Mouse (Mus musculus): ENCODE measurements around the gene Fsd2. TPM values are rescaled to one million over a fixed set of nuclear protein-coding genes. Genes with fewer than 3 reads are reported as not detected.
A peak's percentile ranks its signal among the peaks of the same experiment; 100 is the strongest.

Gene Fsd2
- polyA plus RNA-seq (2015; fragmentation: Nextera tagmentation; extraction: Ambion mirVana): 0.12 and 0.29 TPM in 2 replicates

DNA sequence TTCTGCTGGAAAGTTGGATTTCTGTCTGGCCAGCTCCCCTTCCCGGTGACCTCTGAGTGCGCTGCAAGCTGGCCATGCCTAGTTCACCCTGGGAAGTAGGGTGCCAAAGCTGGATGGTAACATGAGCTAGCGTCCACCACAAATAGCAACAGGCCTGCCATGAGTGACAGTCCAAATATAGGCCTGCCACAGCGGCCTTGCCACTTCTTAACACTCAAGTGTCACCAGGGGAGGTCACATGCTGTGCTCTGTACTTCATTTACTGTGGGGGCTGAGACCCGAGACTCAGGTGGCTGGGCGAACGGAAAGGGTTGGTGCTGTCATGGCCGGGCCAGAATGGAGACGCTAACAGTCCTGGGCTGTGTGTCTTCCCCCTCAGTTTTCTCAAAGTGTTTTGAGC lies at the start of gene Fsd2:
TSS of gene Fsd2 (minus strand) at position 53 of the 400 bp plus-strand sequence.
- no peaks in the 10 kb centered on the region for H3K9me3 ChIP-seq
- H3K27me3 ChIP-seq: no peaks in the 10 kb centered on the region
- no peak within 1 kb of the TSS for H3K4me2 ChIP-seq
- peaks cover 5% of the 10 kb centered on the region for H3K4me1 ChIP-seq (replicated peaks)
- no peak for ATAC-seq (ENCODE audit: low FRiP score, low read depth)
- no peaks in the 10 kb centered on the region for H3K36me3 ChIP-seq
- H3K27ac ChIP-seq (replicated peaks): no peak within 1 kb of the TSS
- H3K4me3 ChIP-seq: no peak within 1 kb of the TSS
- H3K9ac ChIP-seq: no peak within 1 kb of the TSS
- WGBS: 79% methylated on average over 9 of the region's 9 CpGs

GRCm38 (mm10) chr7:81615031-81615430 lies 48.3 kb upstream of the Fsd2 start:
- no peaks in the 10 kb centered on the region for H3K9me3 ChIP-seq
- no peak overlapping the region for H3K4me3 ChIP-seq
- no peak overlapping the region for H3K4me2 ChIP-seq
- WGBS: 56% methylated on average over 9 of the region's 9 CpGs
- no peak overlapping the region for H3K27ac ChIP-seq (replicated peaks)
- no peak for ATAC-seq (ENCODE audit: low FRiP score, low read depth)
- no peaks in the 10 kb centered on the region for H3K27me3 ChIP-seq
- no peaks in the 10 kb centered on the region for H3K4me1 ChIP-seq (replicated peaks)
- H3K9ac ChIP-seq: no peak overlapping the region
- H3K36me3 ChIP-seq: no peaks in the 10 kb centered on the region

DNA sequence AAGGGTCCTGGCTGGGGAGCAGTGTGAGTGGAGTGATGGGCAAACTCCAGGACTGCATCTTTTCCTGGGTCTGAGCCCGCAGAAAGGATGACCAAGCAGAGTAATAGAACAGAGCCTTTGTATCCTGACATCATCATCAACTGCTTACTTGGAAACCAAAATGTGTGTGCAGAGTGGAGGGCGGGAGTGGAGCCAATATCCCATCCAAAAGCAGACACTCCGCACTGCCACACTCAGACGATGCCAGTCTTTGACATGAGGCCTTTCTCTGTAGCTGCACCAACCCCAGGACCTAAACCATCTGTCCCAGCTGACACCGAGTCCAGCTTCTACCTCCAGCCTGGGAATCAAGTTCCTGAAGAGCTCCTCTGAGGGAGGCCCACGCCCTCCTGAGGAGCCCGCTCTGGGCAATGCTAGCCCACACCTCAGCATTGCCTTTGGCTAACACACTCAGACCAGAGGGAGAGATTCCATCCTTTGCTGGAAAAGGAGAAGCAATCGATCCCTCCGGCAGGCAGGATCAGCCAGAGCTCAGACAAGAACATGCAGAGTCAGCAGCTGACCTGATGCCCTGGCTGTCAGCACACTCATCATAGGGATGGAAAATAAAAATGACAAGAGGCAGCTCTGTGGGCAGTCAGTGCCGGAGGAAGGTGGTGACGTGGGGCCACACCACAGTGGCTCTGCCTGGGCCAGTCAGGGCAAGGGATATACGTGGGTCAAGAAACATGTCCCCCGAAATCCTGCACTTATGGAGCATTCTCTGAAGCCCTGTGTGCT lies 46.3 kb upstream of the Fsd2 start:
- Histone ChIP-seq H3K4me1 (replicated peaks) (no peaks in the 10 kb centered on the region), H3K9ac (no peak overlapping the region), H3K27ac (replicated peaks) (no peak overlapping the region), H3K36me3 (no peaks in the 10 kb centered on the region), H3K27me3 (no peaks in the 10 kb centered on the region), H3K9me3 (no peaks in the 10 kb centered on the region), H3K4me3 (no peak overlapping the region), H3K4me2 (no peak overlapping the region)
- ATAC-seq (ENCODE audit: low FRiP score, low read depth): peak; percentile 45; the same call in 1 of the 2 replicates
- 79% methylated on average over 13 of the region's 13 CpGs for WGBS

DNA sequence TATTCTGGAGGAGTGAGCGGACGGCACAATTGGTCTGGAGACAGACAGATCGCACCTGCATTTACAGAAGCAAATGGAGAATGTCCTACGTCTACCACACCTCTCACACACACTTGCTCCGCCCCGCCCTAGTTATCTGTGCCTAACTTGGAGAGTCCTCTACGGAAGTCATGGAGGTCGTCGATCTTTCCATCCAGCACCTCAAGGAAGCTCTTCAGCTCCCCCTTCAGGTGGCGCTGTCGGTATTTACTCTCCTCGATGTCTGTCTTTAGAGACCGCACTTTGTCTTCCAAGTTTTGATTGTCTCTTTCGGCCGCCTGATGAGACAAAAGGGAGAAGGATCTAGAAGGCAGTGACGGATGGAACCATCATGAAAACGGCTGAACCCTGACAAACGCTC lies 43.4 kb upstream of the Fsd2 start:
- 59% methylated on average over 18 of the region's 18 CpGs for WGBS
- no peak for ATAC-seq (ENCODE audit: low FRiP score, low read depth)
- H3K27me3 ChIP-seq: no peaks in the 10 kb centered on the region
- no peak overlapping the region for H3K27ac ChIP-seq (replicated peaks)
- no peak overlapping the region for H3K4me3 ChIP-seq
- no peak overlapping the region for H3K4me2 ChIP-seq
- no peak overlapping the region for H3K9ac ChIP-seq
- no peaks in the 10 kb centered on the region for H3K4me1 ChIP-seq (replicated peaks)
- no peaks in the 10 kb centered on the region for H3K36me3 ChIP-seq
- no peaks in the 10 kb centered on the region for H3K9me3 ChIP-seq

DNA sequence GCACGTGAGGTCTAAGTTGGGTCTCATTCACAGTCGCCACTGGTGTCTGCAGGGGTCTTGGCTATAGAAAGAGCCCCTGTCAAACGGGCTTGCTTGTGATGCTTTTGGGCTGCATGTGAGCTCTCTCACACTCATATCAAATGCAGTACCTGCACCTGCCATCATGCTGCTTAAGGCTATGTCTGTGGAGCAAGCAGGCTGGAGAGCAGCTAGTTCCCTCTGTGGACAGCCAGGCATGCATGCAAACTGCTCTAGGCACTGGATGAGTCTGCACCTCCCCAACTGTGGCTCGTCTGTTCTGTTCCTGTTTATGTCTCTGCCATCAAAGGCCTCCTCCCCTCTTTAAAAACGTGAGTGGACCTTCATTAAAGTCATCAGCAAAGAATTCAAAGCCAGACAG lies 39.7 kb upstream of the Fsd2 start:
- WGBS: 64% methylated on average over 5 of the region's 5 CpGs
- no peaks in the 10 kb centered on the region for H3K27me3 ChIP-seq
- no peaks in the 10 kb centered on the region for H3K36me3 ChIP-seq
- no peak; the same call in 1 of the 2 replicates for ATAC-seq (ENCODE audit: low FRiP score, low read depth)
- no peak overlapping the region for H3K4me2 ChIP-seq
- no peak overlapping the region for H3K27ac ChIP-seq (replicated peaks)
- H3K9me3 ChIP-seq: no peaks in the 10 kb centered on the region
- H3K4me1 ChIP-seq (replicated peaks): no peaks in the 10 kb centered on the region
- no peak overlapping the region for H3K9ac ChIP-seq
- no peak overlapping the region for H3K4me3 ChIP-seq

DNA sequence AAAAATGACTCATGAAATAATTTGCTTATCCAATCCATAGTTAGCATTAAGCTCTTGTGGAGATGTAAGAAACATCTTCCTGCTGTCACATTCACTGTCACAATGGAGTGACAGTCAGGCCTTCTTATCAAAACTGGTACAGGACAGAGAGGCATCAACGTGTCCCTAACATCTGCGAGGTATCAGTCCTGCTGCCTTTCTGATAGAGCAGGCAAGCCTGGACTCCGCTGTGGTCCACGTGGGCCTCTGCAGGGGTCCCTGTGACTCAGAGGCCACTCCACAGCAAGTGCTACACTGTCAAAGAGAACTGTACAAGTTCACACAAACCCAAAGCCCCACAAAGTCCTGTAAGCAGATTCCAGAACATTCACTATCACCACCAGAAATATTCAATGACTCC lies 38.7 kb upstream of the Fsd2 start:
- Histone ChIP-seq H3K9me3 (no peaks in the 10 kb centered on the region), H3K9ac (no peak overlapping the region), H3K4me3 (no peak overlapping the region), H3K36me3 (no peaks in the 10 kb centered on the region), H3K4me2 (no peak overlapping the region), H3K27ac (replicated peaks) (no peak overlapping the region), H3K4me1 (replicated peaks) (no peaks in the 10 kb centered on the region), H3K27me3 (no peaks in the 10 kb centered on the region)
- no peak for ATAC-seq (ENCODE audit: low FRiP score, low read depth)
- WGBS: 70% methylated on average over 4 of the region's 4 CpGs

DNA sequence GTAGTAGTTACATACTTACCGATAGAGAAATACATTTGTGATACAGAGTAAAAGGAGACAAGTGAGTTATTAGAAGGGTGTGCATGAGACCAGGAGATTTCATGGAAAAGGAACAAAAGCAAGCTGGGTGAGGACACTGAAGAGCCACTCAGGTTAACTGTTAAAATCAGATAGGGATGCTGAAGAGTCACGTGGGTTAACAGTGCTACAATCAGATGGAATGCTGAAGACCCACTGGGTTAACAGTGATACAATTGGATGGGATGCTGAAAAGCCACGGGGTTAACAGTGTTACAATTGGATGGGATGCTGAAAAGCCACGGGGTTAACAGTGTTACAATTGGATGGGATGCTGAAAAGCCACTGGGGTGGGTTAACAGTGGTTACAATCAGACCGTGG lies 38.2 kb upstream of the Fsd2 start:
- Histone ChIP-seq H3K36me3 (no peaks in the 10 kb centered on the region), H3K9ac (no peak overlapping the region), H3K4me2 (no peak overlapping the region), H3K27ac (replicated peaks) (no peak overlapping the region), H3K27me3 (no peaks in the 10 kb centered on the region), H3K4me3 (no peak overlapping the region), H3K4me1 (replicated peaks) (0 out of 2 replicates have a peak, but pooled peaks cover 2% of the 10 kb centered on the region), H3K9me3 (no peaks in the 10 kb centered on the region)
- no peak for ATAC-seq (ENCODE audit: low FRiP score, low read depth)
- WGBS: 79% methylated on average over 5 of the region's 5 CpGs

DNA sequence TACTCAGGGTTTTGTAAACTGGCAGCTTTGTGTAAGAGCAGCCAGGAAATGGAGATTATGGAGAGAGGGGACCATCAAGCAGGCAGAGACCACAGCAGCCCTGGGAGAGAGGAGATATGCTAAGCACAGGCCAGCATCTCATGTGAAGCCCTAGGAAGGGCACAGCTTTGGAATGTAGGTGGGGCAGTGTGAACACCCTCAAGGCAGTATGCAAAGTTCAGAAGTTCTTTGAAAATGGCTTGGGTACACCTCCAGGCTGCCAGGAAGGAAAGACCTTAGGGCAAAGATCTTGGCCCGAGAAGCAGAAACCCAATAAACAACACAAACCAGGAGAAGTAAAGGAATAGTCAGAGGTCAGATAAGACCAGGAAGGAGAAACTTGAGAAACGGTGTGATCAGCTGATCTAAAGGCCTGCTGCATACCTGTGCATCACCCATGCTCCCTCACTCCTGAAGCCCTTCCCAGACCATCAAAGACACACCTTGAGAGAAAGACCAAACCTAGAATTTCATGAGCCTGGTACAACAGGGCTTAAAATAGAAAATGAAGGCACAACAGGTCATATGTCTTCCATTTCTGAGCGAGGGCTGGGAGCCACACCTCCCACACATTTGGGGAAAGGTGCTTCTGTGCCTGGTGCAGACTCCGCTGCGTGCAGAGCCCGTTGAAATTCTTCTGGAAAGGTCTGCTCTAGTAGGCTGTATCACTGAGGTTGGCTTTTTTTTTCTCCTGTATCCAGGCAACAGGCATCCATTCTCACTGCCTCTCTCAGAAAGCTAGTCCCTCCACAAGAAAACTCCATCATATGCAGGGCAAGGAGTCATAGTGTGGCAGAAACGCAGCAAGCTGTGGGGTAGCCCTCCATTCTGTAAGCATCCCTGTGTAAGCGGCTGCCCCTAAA lies 32.9 kb upstream of the Fsd2 start:
- ATAC-seq (ENCODE audit: low FRiP score, low read depth): no peak
- H3K4me1 ChIP-seq (replicated peaks): 0 out of 2 replicates have a peak, but pooled peaks cover 4% of the 10 kb centered on the region
- H3K9me3 ChIP-seq: no peaks in the 10 kb centered on the region
- H3K4me2 ChIP-seq: no peak overlapping the region
- no peak overlapping the region for H3K9ac ChIP-seq
- no peaks in the 10 kb centered on the region for H3K27me3 ChIP-seq
- H3K27ac ChIP-seq (replicated peaks): no peak overlapping the region
- H3K4me3 ChIP-seq: no peak overlapping the region
- peaks cover 36% of the 10 kb centered on the region for H3K36me3 ChIP-seq
- WGBS: 76% methylated on average over 8 of the region's 8 CpGs

DNA sequence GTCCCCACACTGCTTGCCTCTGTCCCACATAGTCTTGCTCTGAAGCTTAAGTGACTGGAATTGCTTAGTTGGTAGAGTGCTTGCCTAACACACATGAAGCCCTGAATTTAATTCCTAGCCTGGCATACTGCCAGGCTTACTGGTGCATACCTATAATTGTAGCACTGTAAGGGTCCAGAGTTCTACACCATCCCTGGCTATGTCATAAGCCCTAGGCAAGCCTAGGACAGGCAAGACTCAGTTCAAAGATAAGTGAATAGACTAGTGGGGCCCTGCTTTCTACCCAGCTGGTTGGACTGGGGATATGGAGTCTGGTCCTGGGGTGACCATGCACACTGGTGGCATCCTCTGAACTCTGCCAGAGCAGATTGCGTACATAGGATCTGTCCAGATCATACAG lies 30.9 kb upstream of the Fsd2 start:
- Histone ChIP-seq H3K4me3 (no peak overlapping the region), H3K9me3 (no peaks in the 10 kb centered on the region), H3K4me1 (replicated peaks) (0 out of 2 replicates have a peak, but pooled peaks cover 4% of the 10 kb centered on the region), H3K27me3 (no peaks in the 10 kb centered on the region), H3K36me3 (peaks cover 49% of the 10 kb centered on the region), H3K9ac (no peak overlapping the region), H3K4me2 (no peak overlapping the region), H3K27ac (replicated peaks) (no peak overlapping the region)
- no peak for ATAC-seq (ENCODE audit: low FRiP score, low read depth)
- 93% methylated on average over 1 of the region's 1 CpGs for WGBS

- ATAC-seq (ENCODE audit: low FRiP score, low read depth): no peak
- 0 out of 2 replicates have a peak, but pooled peaks cover 4% of the 10 kb centered on the region for H3K4me1 ChIP-seq (replicated peaks)
- no peak overlapping the region for H3K9ac ChIP-seq
- H3K4me3 ChIP-seq: no peak overlapping the region
- no peaks in the 10 kb centered on the region for H3K9me3 ChIP-seq
- no peak overlapping the region for H3K4me2 ChIP-seq
- peaks cover 63% of the 10 kb centered on the region for H3K36me3 ChIP-seq
- no peaks in the 10 kb centered on the region for H3K27me3 ChIP-seq
- 89% methylated on average over 6 of the region's 6 CpGs for WGBS
- no peak overlapping the region for H3K27ac ChIP-seq (replicated peaks)
Observed at GRCm38 (mm10) chr7:81596086-81596485, 29.3 kb upstream of the Fsd2 start.

GRCm38 (mm10) chr7:81595056-81595455 lies 28.3 kb upstream of the Fsd2 start:
- Histone ChIP-seq H3K27ac (replicated peaks) (no peak overlapping the region), H3K4me1 (replicated peaks) (0 out of 2 replicates have a peak, but pooled peaks cover 3% of the 10 kb centered on the region), H3K27me3 (no peaks in the 10 kb centered on the region), H3K9me3 (no peaks in the 10 kb centered on the region), H3K4me3 (no peak overlapping the region), H3K36me3 (peaks cover 72% of the 10 kb centered on the region), H3K9ac (no peak overlapping the region), H3K4me2 (no peak overlapping the region)
- 90% methylated on average over 5 of the region's 5 CpGs for WGBS
- ATAC-seq (ENCODE audit: low FRiP score, low read depth): no peak

DNA sequence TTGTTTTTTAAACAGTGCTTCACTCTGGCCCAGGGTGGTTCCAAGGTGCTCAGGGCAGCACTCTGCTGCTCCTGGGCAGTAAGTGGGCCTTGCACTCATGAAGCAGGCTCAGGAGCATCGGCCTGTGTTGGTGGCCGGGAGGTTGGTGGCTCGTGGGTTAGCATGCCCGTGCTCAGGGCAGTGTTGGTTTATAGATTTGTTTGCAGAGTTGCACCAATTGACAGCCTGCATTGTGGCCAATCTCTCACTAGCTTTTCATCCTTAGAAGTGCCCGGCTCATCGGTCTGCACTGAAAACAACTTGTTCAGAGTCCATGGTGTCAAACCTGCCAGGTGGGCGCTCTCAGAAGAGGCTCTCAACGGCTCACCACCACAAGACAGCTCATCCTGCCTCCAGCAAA lies 26.6 kb upstream of the Fsd2 start:
- H3K4me2 ChIP-seq: no peak overlapping the region
- no peak overlapping the region for H3K27ac ChIP-seq (replicated peaks)
- WGBS: 92% methylated on average over 8 of the region's 8 CpGs
- H3K9ac ChIP-seq: no peak overlapping the region
- H3K36me3 ChIP-seq: peaks cover 72% of the 10 kb centered on the region
- no peak for ATAC-seq (ENCODE audit: low FRiP score, low read depth)
- H3K9me3 ChIP-seq: no peaks in the 10 kb centered on the region
- H3K4me1 ChIP-seq (replicated peaks): no peaks in the 10 kb centered on the region
- no peak overlapping the region for H3K4me3 ChIP-seq
- no peaks in the 10 kb centered on the region for H3K27me3 ChIP-seq

Measured in hindbrain, embryonic 15.5 days (tissue).